ENCODE assay signal across 8 mouse cellular contexts in genomic region chr1:154884275-154885206, GRCm38 (mm10). TPM values are rescaled to one million over a fixed set of nuclear protein-coding genes. Genes with fewer than 3 reads are reported as not detected.
A peak's percentile ranks its signal among the peaks of the same experiment; 100 is the strongest.
DNase-seq lines count a peak whose midpoint lies in the region; ATAC-seq and TF ChIP-seq lines count a peak whose summit lies in the region.

Gene Cacna1e (minus strand): TSS chr1:154884501.

- no peak within 1 kb of the TSS for H3K27ac ChIP-seq in kidney, embryonic 16.5 days (ENCODE audit: low read length)
- no peak within 1 kb of the TSS for H3K27ac ChIP-seq in limb, embryonic 14.5 days (replicated peaks; ENCODE audit: low read depth, low read length)

- peaks cover 30% of the 10 kb centered on the region for H3K27me3 ChIP-seq in kidney, embryonic 16.5 days (ENCODE audit: insufficient read depth, low read length)
- H3K27me3 ChIP-seq in limb, embryonic 14.5 days (ENCODE audit: control insufficient read depth, insufficient read depth, low read length): peaks cover 33% of the 10 kb centered on the region

- DNase-seq in kidney, adult 9 months: no peak
- DNase-seq in Muller cell, postnatal 12 days (ENCODE audit: inconsistent ontology term): peak; percentile 19
- DNase-seq in cerebellum, postnatal 36 days: peak; percentile 66 to 68
- peak; percentile 5 to 19 for DNase-seq in heart, postnatal 10 days
- no peak for DNase-seq in limb, embryonic 14.5 days (ENCODE audit: low spot score)
- DNase-seq in retina, embryonic 14.5 days (ENCODE audit: low spot score): peak; percentile 47
- DNase-seq in adipocyte (ENCODE audit: low spot score): no peak

- peak within 1 kb of the TSS; percentile 3; the same call in 1 of the 2 replicates for H3K9ac ChIP-seq in kidney, embryonic 16.5 days (replicated peaks; ENCODE audit: low read length)
- H3K9ac ChIP-seq in limb, embryonic 14.5 days (ENCODE audit: low read depth, low read length, severe bottlenecking): peak within 1 kb of the TSS; percentile 52

- peak; percentile 74; the same call in 1 of the 2 replicates for ATAC-seq in kidney, embryonic 16.5 days (ENCODE audit: low FRiP score, low TSS enrichment)
- ATAC-seq in limb, embryonic 14.5 days (ENCODE audit: low FRiP score, low read depth): peak; percentile 44; the same call in 1 of the 2 replicates

- H3K4me3 ChIP-seq in kidney, embryonic 16.5 days (ENCODE audit: low read length): peak within 1 kb of the TSS; percentile 51
- H3K4me3 ChIP-seq in limb, embryonic 14.5 days (replicated peaks; ENCODE audit: low read length): peak within 1 kb of the TSS; percentile 43

- H3K4me2 ChIP-seq in kidney, embryonic 16.5 days (replicated peaks; ENCODE audit: low read depth, low read length): peak within 1 kb of the TSS; percentile 70
- H3K4me2 ChIP-seq in limb, embryonic 14.5 days (replicated peaks; ENCODE audit: low read depth, low read length, severe bottlenecking): peak within 1 kb of the TSS; percentile 82

- WGBS in kidney, embryonic 16.5 days: 8% methylated on average over 31 of the region's 31 CpGs
- whole genome bisulfite sequencing in limb, embryonic 14.5 days: 7% methylated on average over 31 of the region's 31 CpGs

- H3K36me3 ChIP-seq in kidney, embryonic 16.5 days (ENCODE audit: insufficient read depth, low read length): no peaks in the 10 kb centered on the region
- no peaks in the 10 kb centered on the region for H3K36me3 ChIP-seq in limb, embryonic 14.5 days (ENCODE audit: control insufficient read depth, insufficient read depth, low read length)

- intact Hi-C loops in heart, postnatal 10 days (cut with DNase I): loop anchor here (2.0 kb wide), 1 partner anchor 86 kb away; no protein-coding TSS in a partner anchor

- H3K4me1 ChIP-seq in kidney, embryonic 16.5 days (ENCODE audit: insufficient read depth, low read length): peaks cover 7% of the 10 kb centered on the region
- 0 out of 2 replicates have a peak, but pooled peaks cover 6% of the 10 kb centered on the region for H3K4me1 ChIP-seq in limb, embryonic 14.5 days (ENCODE audit: control insufficient read depth, insufficient read depth, low read length)

- no peaks in the 10 kb centered on the region for H3K9me3 ChIP-seq in kidney, embryonic 16.5 days (ENCODE audit: low read length)
- H3K9me3 ChIP-seq in limb, embryonic 14.5 days (ENCODE audit: control insufficient read depth, low read length): no peaks in the 10 kb centered on the region

- TF ChIP-seq POLR2A in limb, embryonic 14.5 days (IDR thresholded peaks at IDR 0.05; ENCODE audit: borderline replicate concordance, extremely low read depth, insufficient read depth, insufficient read length): no peak

RNA-seq across cellular contexts. Expression of gene Cacna1e, which starts in this region (rescaled TPM):
- polyA plus RNA-seq in kidney, embryonic 16.5 days (2015; fragmentation: Nextera tagmentation; extraction: Ambion mirVana): 0.05 and 0.06 TPM in 2 replicates
- under 1 TPM; 0.17 to 0.34 TPM for total RNA-seq in heart, postnatal 10 days (2021)
- polyA plus RNA-seq in limb, embryonic 14.5 days (2012; rRNA removed): 1.4 TPM in 2 replicates
- polyA plus RNA-seq in limb, embryonic 14.5 days (2014; fragmentation: Nextera tagmentation; extraction: Ambion mirVana): 0.51 and 1.1 TPM in 2 replicates

Comparison
In these comparisons a context has a peak if more than half of its experiments do, and no peak if none do; other contexts are left out.
1. Peak in ATAC-seq, H3K4me3 ChIP-seq, H3K9ac ChIP-seq and H3K4me2 ChIP-seq in kidney, embryonic 16.5 days; RNA of the gene not detected or under 1 TPM.
2. Peak in DNase-seq in heart, postnatal 10 days; RNA of the gene not detected or under 1 TPM.
3. DNase-seq: peak in Muller cell, postnatal 12 days (single experiment), cerebellum, postnatal 36 days (2 of 2) and retina, embryonic 14.5 days (single experiment); none in kidney, adult 9 months (single experiment), limb, embryonic 14.5 days (single experiment) and adipocyte (single experiment).